Mouse (Mus musculus): ENCODE measurements around the gene Tceal5. TPM values are rescaled to one million over a fixed set of nuclear protein-coding genes. Genes with fewer than 3 reads are reported as not detected.

Gene Tceal5
- polyA plus RNA-seq (2015; fragmentation: Nextera tagmentation; extraction: Ambion mirVana) = 4.7 and 7.0 TPM in 2 replicates

GRCm38 (mm10) chrX:136203664-136204066 is at the start of gene Tceal5:
TSS of gene Tceal5 (minus strand) at chrX:136203876.
- Histone ChIP-seq H3K27ac (ENCODE audit: low read length) (no peak within 1 kb of the TSS), H3K9ac (ENCODE audit: low read length) (peak within 1 kb of the TSS; percentile 56), H3K4me3 (replicated peaks; ENCODE audit: low read length) (peak within 1 kb of the TSS; percentile 47), H3K27me3 (ENCODE audit: control insufficient read depth, insufficient read depth, low read length) (no peaks in the 10 kb centered on the region), H3K4me2 (ENCODE audit: low read depth, low read length) (peak within 1 kb of the TSS; percentile 59), H3K4me1 (ENCODE audit: control insufficient read depth, insufficient read depth, low read length) (no peaks in the 10 kb centered on the region), H3K36me3 (ENCODE audit: control insufficient read depth, insufficient read depth, low read length) (no peaks in the 10 kb centered on the region), H3K9me3 (replicated peaks; ENCODE audit: control insufficient read depth, low read length) (no peaks in the 10 kb centered on the region)
- 13% methylated on average over 9 of the region's 9 CpGs for WGBS
- ATAC-seq (ENCODE audit: insufficient read depth, low FRiP score) = peak; percentile 33; the same call in 1 of the 2 replicates

GRCm38 (mm10) chrX:136252023-136252729 is 48.5 kb upstream of the Tceal5 start:
- ATAC-seq (ENCODE audit: insufficient read depth, low FRiP score) = no peak
- Histone ChIP-seq H3K4me1 (ENCODE audit: control insufficient read depth, insufficient read depth, low read length) (0 out of 2 replicates have a peak, but pooled peaks cover 3% of the 10 kb centered on the region), H3K27me3 (ENCODE audit: control insufficient read depth, insufficient read depth, low read length) (no peaks in the 10 kb centered on the region), H3K36me3 (ENCODE audit: control insufficient read depth, insufficient read depth, low read length) (no peaks in the 10 kb centered on the region), H3K4me3 (replicated peaks; ENCODE audit: low read length) (no peak overlapping the region), H3K4me2 (ENCODE audit: low read depth, low read length) (no peak overlapping the region), H3K9ac (ENCODE audit: low read length) (no peak overlapping the region), H3K27ac (ENCODE audit: low read length) (no peak overlapping the region), H3K9me3 (replicated peaks; ENCODE audit: control insufficient read depth, low read length) (no peaks in the 10 kb centered on the region)
- WGBS = 32% methylated on average over 6 of the region's 6 CpGs

- Histone ChIP-seq H3K4me2 (ENCODE audit: low read depth, low read length) (no peak overlapping the region), H3K9me3 (replicated peaks; ENCODE audit: control insufficient read depth, low read length) (no peaks in the 10 kb centered on the region), H3K36me3 (ENCODE audit: control insufficient read depth, insufficient read depth, low read length) (no peaks in the 10 kb centered on the region), H3K4me1 (ENCODE audit: control insufficient read depth, insufficient read depth, low read length) (0 out of 2 replicates have a peak, but pooled peaks cover 4% of the 10 kb centered on the region), H3K27me3 (ENCODE audit: control insufficient read depth, insufficient read depth, low read length) (no peaks in the 10 kb centered on the region), H3K27ac (ENCODE audit: low read length) (no peak overlapping the region), H3K9ac (ENCODE audit: low read length) (no peak overlapping the region), H3K4me3 (replicated peaks; ENCODE audit: low read length) (no peak overlapping the region)
- no peak for ATAC-seq (ENCODE audit: insufficient read depth, low FRiP score)
- WGBS = 55% methylated on average over 7 of the region's 7 CpGs
Observed at GRCm38 (mm10) chrX:136249671-136250070, 46.0 kb upstream of the Tceal5 start.

- no peak overlapping the region for H3K4me2 ChIP-seq (ENCODE audit: low read depth, low read length)
- 41% methylated on average over 6 of the region's 6 CpGs for WGBS
- H3K4me1 ChIP-seq (ENCODE audit: control insufficient read depth, insufficient read depth, low read length) = 0 out of 2 replicates have a peak, but pooled peaks cover 4% of the 10 kb centered on the region
- no peak overlapping the region for H3K27ac ChIP-seq (ENCODE audit: low read length)
- no peaks in the 10 kb centered on the region for H3K27me3 ChIP-seq (ENCODE audit: control insufficient read depth, insufficient read depth, low read length)
- H3K9ac ChIP-seq (ENCODE audit: low read length) = no peak overlapping the region
- no peak overlapping the region for H3K4me3 ChIP-seq (replicated peaks; ENCODE audit: low read length)
- no peak for ATAC-seq (ENCODE audit: insufficient read depth, low FRiP score)
- no peaks in the 10 kb centered on the region for H3K9me3 ChIP-seq (replicated peaks; ENCODE audit: control insufficient read depth, low read length)
- H3K36me3 ChIP-seq (ENCODE audit: control insufficient read depth, insufficient read depth, low read length) = no peaks in the 10 kb centered on the region
Observed at GRCm38 (mm10) chrX:136248811-136249210, 45.1 kb upstream of the Tceal5 start.

- ATAC-seq (ENCODE audit: insufficient read depth, low FRiP score) = peak; percentile 76
- H3K9me3 ChIP-seq (replicated peaks; ENCODE audit: control insufficient read depth, low read length) = no peaks in the 10 kb centered on the region
- H3K4me1 ChIP-seq (ENCODE audit: control insufficient read depth, insufficient read depth, low read length) = 0 out of 2 replicates have a peak, but pooled peaks cover 4% of the 10 kb centered on the region
- no peaks in the 10 kb centered on the region for H3K36me3 ChIP-seq (ENCODE audit: control insufficient read depth, insufficient read depth, low read length)
- H3K4me2 ChIP-seq (ENCODE audit: low read depth, low read length) = peak overlapping the region; percentile 47
- H3K9ac ChIP-seq (ENCODE audit: low read length) = peak overlapping the region; percentile 80
- H3K4me3 ChIP-seq (replicated peaks; ENCODE audit: low read length) = peak overlapping the region; percentile 64
- H3K27me3 ChIP-seq (ENCODE audit: control insufficient read depth, insufficient read depth, low read length) = no peaks in the 10 kb centered on the region
- peak overlapping the region; percentile 84 for H3K27ac ChIP-seq (ENCODE audit: low read length)
- WGBS = 13% methylated on average over 15 of the region's 15 CpGs
Observed at GRCm38 (mm10) chrX:136245521-136246071, 41.9 kb upstream of the Tceal5 start.

- peak; percentile 95 for ATAC-seq (ENCODE audit: insufficient read depth, low FRiP score)
- Histone ChIP-seq H3K36me3 (ENCODE audit: control insufficient read depth, insufficient read depth, low read length) (no peaks in the 10 kb centered on the region), H3K4me1 (ENCODE audit: control insufficient read depth, insufficient read depth, low read length) (0 out of 2 replicates have a peak, but pooled peaks cover 4% of the 10 kb centered on the region), H3K9ac (ENCODE audit: low read length) (peak within 1 kb of the TSS; percentile 80), H3K9me3 (replicated peaks; ENCODE audit: control insufficient read depth, low read length) (no peaks in the 10 kb centered on the region), H3K4me3 (replicated peaks; ENCODE audit: low read length) (peak within 1 kb of the TSS; percentile 64), H3K27ac (ENCODE audit: low read length) (peak within 1 kb of the TSS; percentile 84), H3K27me3 (ENCODE audit: control insufficient read depth, insufficient read depth, low read length) (no peaks in the 10 kb centered on the region), H3K4me2 (ENCODE audit: low read depth, low read length) (peak within 1 kb of the TSS; percentile 47)
- 24% methylated on average over 20 of the region's 20 CpGs for WGBS
Observed at GRCm38 (mm10) chrX:136244574-136245229, 41.0 kb upstream of the Tceal5 start, which contains the start of gene Tceal9. TSS of gene Tceal9 (plus strand) at chrX:136245079.

- 0 out of 2 replicates have a peak, but pooled peaks cover 4% of the 10 kb centered on the region for H3K4me1 ChIP-seq (ENCODE audit: control insufficient read depth, insufficient read depth, low read length)
- no peaks in the 10 kb centered on the region for H3K27me3 ChIP-seq (ENCODE audit: control insufficient read depth, insufficient read depth, low read length)
- H3K4me2 ChIP-seq (ENCODE audit: low read depth, low read length) = no peak overlapping the region
- no peak overlapping the region for H3K4me3 ChIP-seq (replicated peaks; ENCODE audit: low read length)
- ATAC-seq (ENCODE audit: insufficient read depth, low FRiP score) = no peak
- 76% methylated on average over 2 of the region's 2 CpGs for WGBS
- H3K9me3 ChIP-seq (replicated peaks; ENCODE audit: control insufficient read depth, low read length) = no peaks in the 10 kb centered on the region
- H3K27ac ChIP-seq (ENCODE audit: low read length) = no peak overlapping the region
- no peak overlapping the region for H3K9ac ChIP-seq (ENCODE audit: low read length)
- no peaks in the 10 kb centered on the region for H3K36me3 ChIP-seq (ENCODE audit: control insufficient read depth, insufficient read depth, low read length)
Observed at GRCm38 (mm10) chrX:136243181-136243580, 39.5 kb upstream of the Tceal5 start.

GRCm38 (mm10) chrX:136238118-136238517 is 34.4 kb upstream of the Tceal5 start:
- no peaks in the 10 kb centered on the region for H3K36me3 ChIP-seq (ENCODE audit: control insufficient read depth, insufficient read depth, low read length)
- H3K27me3 ChIP-seq (ENCODE audit: control insufficient read depth, insufficient read depth, low read length) = no peaks in the 10 kb centered on the region; the same call in 1 of the 2 replicates
- H3K9ac ChIP-seq (ENCODE audit: low read length) = no peak overlapping the region
- no peak overlapping the region for H3K4me3 ChIP-seq (replicated peaks; ENCODE audit: low read length)
- WGBS = 48% methylated on average over 3 of the region's 3 CpGs
- no peak overlapping the region for H3K4me2 ChIP-seq (ENCODE audit: low read depth, low read length)
- no peak overlapping the region for H3K27ac ChIP-seq (ENCODE audit: low read length)
- H3K9me3 ChIP-seq (replicated peaks; ENCODE audit: control insufficient read depth, low read length) = no peaks in the 10 kb centered on the region
- no peaks in the 10 kb centered on the region for H3K4me1 ChIP-seq (ENCODE audit: control insufficient read depth, insufficient read depth, low read length)
- no peak for ATAC-seq (ENCODE audit: insufficient read depth, low FRiP score)

GRCm38 (mm10) chrX:136227768-136228167 is 24.1 kb upstream of the Tceal5 start:
- H3K27me3 ChIP-seq (ENCODE audit: control insufficient read depth, insufficient read depth, low read length) = no peaks in the 10 kb centered on the region; the same call in 1 of the 2 replicates
- H3K9ac ChIP-seq (ENCODE audit: low read length) = no peak overlapping the region
- no peaks in the 10 kb centered on the region for H3K4me1 ChIP-seq (ENCODE audit: control insufficient read depth, insufficient read depth, low read length)
- no peak overlapping the region for H3K4me2 ChIP-seq (ENCODE audit: low read depth, low read length)
- no peaks in the 10 kb centered on the region for H3K36me3 ChIP-seq (ENCODE audit: control insufficient read depth, insufficient read depth, low read length)
- no peaks in the 10 kb centered on the region for H3K9me3 ChIP-seq (replicated peaks; ENCODE audit: control insufficient read depth, low read length)
- H3K4me3 ChIP-seq (replicated peaks; ENCODE audit: low read length) = no peak overlapping the region
- 40% methylated on average over 5 of the region's 5 CpGs for WGBS
- H3K27ac ChIP-seq (ENCODE audit: low read length) = no peak overlapping the region
- no peak for ATAC-seq (ENCODE audit: insufficient read depth, low FRiP score)
